Mouse (Mus musculus): ENCODE measurements around the gene Tulp4. TPM values are rescaled to one million over a fixed set of nuclear protein-coding genes. Genes with fewer than 3 reads are reported as not detected.

Tulp4 gene
- polyA plus RNA-seq, 2 experiments: 55.0 to 96.8 TPM

DNA sequence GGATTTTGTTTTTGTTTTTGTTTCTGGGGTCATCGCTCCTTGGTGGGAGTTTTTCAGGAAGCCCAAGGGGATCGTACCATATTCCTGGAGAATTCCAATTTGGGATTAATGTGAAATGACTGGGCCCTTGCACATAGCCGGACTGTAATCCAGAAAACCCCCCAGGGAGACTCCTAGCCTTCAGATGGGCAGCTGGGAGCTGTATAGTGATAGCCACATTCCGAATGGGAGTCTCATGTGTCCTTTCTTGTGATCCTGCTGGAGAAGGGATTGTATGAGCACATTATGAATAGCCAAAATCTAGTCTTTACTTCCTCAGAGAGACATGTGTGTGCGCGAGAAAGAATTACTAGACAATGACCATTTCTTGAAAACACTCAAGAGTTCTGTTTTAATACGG lies 1.9 kb downstream of the Tulp4 start:
- Histone ChIP-seq H3K4me1 (ENCODE audit: control insufficient read depth, insufficient read depth, low read length) (peaks cover 14% of the 10 kb centered on the region), H3K4me3 (replicated peaks; ENCODE audit: low read length) (peak overlapping the region; percentile 64), H3K9me3 (ENCODE audit: control insufficient read depth, low read length) (no peaks in the 10 kb centered on the region), H3K36me3 (ENCODE audit: control insufficient read depth, insufficient read depth, low read length) (peaks cover 5% of the 10 kb centered on the region; the same call in 1 of the 2 replicates), H3K27ac (replicated peaks; ENCODE audit: low read depth, low read length) (no peak overlapping the region), H3K9ac (ENCODE audit: low read depth, low read length, severe bottlenecking) (peak overlapping the region; percentile 97; the same call in 1 of the 2 replicates), H3K4me2 (replicated peaks; ENCODE audit: low read depth, low read length, severe bottlenecking) (peak overlapping the region; percentile 73), H3K27me3 (ENCODE audit: control insufficient read depth, insufficient read depth, low read length) (no peaks in the 10 kb centered on the region)
- DNase-seq (ENCODE audit: low spot score) (no peak), ATAC-seq (ENCODE audit: low FRiP score, low read depth) (no peak)
- TF ChIP-seq POLR2A (IDR thresholded peaks at IDR 0.05; ENCODE audit: borderline replicate concordance, extremely low read depth, insufficient read depth, insufficient read length): no peak
- WGBS: 53% methylated on average over 7 of the region's 7 CpGs

DNA sequence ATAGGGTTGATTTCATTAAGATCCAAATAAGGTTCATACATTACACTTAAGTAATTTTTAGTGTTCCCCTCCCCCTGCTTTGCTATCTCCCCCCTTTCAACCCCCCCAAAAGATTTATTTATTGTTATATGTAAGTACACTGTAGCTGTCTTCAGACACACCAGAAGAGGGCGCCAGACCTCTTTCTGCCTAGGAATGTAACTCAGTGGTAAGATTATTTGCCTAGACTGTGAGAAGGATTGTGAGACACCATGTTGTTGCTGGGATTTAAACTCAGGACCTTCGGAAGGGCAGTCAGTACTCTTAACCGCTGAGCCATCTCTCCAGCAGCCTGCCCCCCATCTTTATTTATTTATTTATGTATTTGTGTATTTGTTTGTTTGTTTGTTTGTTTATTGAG lies 4.7 kb downstream of the Tulp4 start:
- ATAC-seq (ENCODE audit: low FRiP score, low read depth) (no peak), DNase-seq (ENCODE audit: low spot score) (no peak)
- no peak for TF ChIP-seq POLR2A (IDR thresholded peaks at IDR 0.05; ENCODE audit: borderline replicate concordance, extremely low read depth, insufficient read depth, insufficient read length)
- Histone ChIP-seq H3K27ac (replicated peaks; ENCODE audit: low read depth, low read length) (no peak overlapping the region), H3K4me2 (replicated peaks; ENCODE audit: low read depth, low read length, severe bottlenecking) (no peak overlapping the region), H3K4me3 (replicated peaks; ENCODE audit: low read length) (no peak overlapping the region), H3K9me3 (ENCODE audit: control insufficient read depth, low read length) (no peaks in the 10 kb centered on the region), H3K27me3 (ENCODE audit: control insufficient read depth, insufficient read depth, low read length) (no peaks in the 10 kb centered on the region), H3K9ac (ENCODE audit: low read depth, low read length, severe bottlenecking) (no peak overlapping the region), H3K36me3 (ENCODE audit: control insufficient read depth, insufficient read depth, low read length) (peaks cover 11% of the 10 kb centered on the region), H3K4me1 (ENCODE audit: control insufficient read depth, insufficient read depth, low read length) (peaks cover 14% of the 10 kb centered on the region)
- WGBS: 81% methylated on average over 3 of the region's 3 CpGs

DNA sequence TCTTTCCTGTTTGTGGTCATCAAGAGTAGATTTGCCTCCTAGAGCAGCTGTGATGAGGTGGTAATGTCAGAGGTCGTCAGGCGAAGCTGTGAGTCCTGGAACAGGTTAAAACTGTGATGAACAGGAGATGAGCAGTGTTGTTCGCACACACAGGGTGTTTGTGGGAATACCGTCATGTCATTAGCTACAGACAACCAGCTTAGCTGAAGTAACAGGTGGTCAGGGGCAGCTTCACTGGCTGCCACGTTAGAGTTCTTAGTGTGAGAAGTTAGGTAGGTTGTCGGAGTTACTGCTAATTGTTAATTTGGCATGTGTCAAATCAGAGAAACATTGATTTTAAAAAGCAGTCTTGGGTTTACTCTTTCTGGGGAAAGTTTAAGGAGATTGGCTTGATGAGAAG lies 7.4 kb downstream of the Tulp4 start:
- Histone ChIP-seq H3K27me3 (ENCODE audit: control insufficient read depth, insufficient read depth, low read length) (no peaks in the 10 kb centered on the region), H3K9me3 (ENCODE audit: control insufficient read depth, low read length) (no peaks in the 10 kb centered on the region), H3K36me3 (ENCODE audit: control insufficient read depth, insufficient read depth, low read length) (peaks cover 15% of the 10 kb centered on the region), H3K4me3 (replicated peaks; ENCODE audit: low read length) (no peak overlapping the region), H3K4me2 (replicated peaks; ENCODE audit: low read depth, low read length, severe bottlenecking) (no peak overlapping the region), H3K9ac (ENCODE audit: low read depth, low read length, severe bottlenecking) (no peak overlapping the region), H3K4me1 (ENCODE audit: control insufficient read depth, insufficient read depth, low read length) (peaks cover 12% of the 10 kb centered on the region), H3K27ac (replicated peaks; ENCODE audit: low read depth, low read length) (no peak overlapping the region)
- TF ChIP-seq POLR2A (IDR thresholded peaks at IDR 0.05; ENCODE audit: borderline replicate concordance, extremely low read depth, insufficient read depth, insufficient read length): no peak
- ATAC-seq (ENCODE audit: low FRiP score, low read depth) (no peak), DNase-seq (ENCODE audit: low spot score) (no peak)
- WGBS: 84% methylated on average over 6 of the region's 6 CpGs

DNA sequence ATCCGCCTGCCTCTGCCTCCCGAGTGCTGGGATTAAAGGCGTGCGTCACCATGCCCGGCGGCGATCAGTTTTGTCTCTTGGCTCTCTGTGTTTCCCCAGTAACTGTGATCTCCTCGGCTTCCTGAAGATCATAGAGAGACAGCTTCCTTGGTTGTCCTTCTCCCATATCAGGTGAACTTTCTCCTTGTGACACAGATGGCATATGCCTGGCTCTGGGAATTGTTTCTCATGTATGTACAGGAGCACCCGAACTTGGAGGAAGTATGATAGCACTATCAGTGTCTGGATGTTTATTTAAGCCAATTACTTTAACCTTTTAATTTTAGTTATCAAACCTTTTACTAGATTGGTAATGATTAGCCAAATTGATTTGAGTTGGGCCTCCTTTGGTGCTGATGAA lies 8.8 kb downstream of the Tulp4 start:
- no peak overlapping the region for H3K27ac ChIP-seq (replicated peaks; ENCODE audit: low read depth, low read length)
- H3K4me1 ChIP-seq (ENCODE audit: control insufficient read depth, insufficient read depth, low read length): peaks cover 9% of the 10 kb centered on the region; the same call in 1 of the 2 replicates
- no peak overlapping the region for H3K9ac ChIP-seq (ENCODE audit: low read depth, low read length, severe bottlenecking)
- WGBS: 95% methylated on average over 9 of the region's 9 CpGs
- H3K27me3 ChIP-seq (ENCODE audit: control insufficient read depth, insufficient read depth, low read length): no peaks in the 10 kb centered on the region
- peaks cover 17% of the 10 kb centered on the region; the same call in 1 of the 2 replicates for H3K36me3 ChIP-seq (ENCODE audit: control insufficient read depth, insufficient read depth, low read length)
- DNase-seq (ENCODE audit: low spot score): no peak
- no peak overlapping the region for H3K4me3 ChIP-seq (replicated peaks; ENCODE audit: low read length)
- ATAC-seq (ENCODE audit: low FRiP score, low read depth): no peak
- H3K4me2 ChIP-seq (replicated peaks; ENCODE audit: low read depth, low read length, severe bottlenecking): no peak overlapping the region
- TF ChIP-seq POLR2A (IDR thresholded peaks at IDR 0.05; ENCODE audit: borderline replicate concordance, extremely low read depth, insufficient read depth, insufficient read length): no peak
- H3K9me3 ChIP-seq (ENCODE audit: control insufficient read depth, low read length): no peaks in the 10 kb centered on the region

DNA sequence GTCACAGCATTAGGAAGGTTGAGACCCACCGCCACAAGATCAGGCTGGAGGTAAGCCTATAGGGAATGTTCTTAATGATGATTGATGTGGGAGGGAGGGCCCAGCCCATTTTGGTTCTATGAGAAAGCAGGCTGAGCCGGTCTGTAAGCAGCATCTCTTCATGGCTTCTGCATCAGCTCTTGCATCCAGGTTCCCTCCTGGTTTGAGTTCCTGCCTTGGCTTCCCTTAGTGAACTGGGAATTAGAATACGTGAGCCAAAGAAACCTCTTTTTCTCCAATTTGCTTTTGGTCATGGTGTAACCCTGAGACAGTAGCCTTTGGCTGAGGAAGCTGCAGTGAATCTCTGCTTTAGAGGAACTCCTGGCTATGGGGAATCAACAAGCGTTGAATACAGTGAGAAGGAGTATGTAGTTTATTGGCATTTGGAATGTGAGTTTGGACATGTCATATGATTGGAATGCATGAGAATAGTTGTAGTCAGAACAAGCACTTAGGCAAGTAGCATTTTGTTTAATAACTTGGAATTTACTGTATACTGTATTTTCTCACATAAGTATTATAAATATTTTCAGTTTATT lies 11.0 kb downstream of the Tulp4 start:
- TF ChIP-seq POLR2A (IDR thresholded peaks at IDR 0.05; ENCODE audit: borderline replicate concordance, extremely low read depth, insufficient read depth, insufficient read length): no peak
- Histone ChIP-seq H3K9me3 (ENCODE audit: control insufficient read depth, low read length) (no peaks in the 10 kb centered on the region), H3K27me3 (ENCODE audit: control insufficient read depth, insufficient read depth, low read length) (no peaks in the 10 kb centered on the region), H3K9ac (ENCODE audit: low read depth, low read length, severe bottlenecking) (no peak overlapping the region), H3K4me1 (ENCODE audit: control insufficient read depth, insufficient read depth, low read length) (peaks cover 9% of the 10 kb centered on the region; the same call in 1 of the 2 replicates), H3K4me3 (replicated peaks; ENCODE audit: low read length) (no peak overlapping the region), H3K27ac (replicated peaks; ENCODE audit: low read depth, low read length) (0 out of 2 replicates have a peak overlapping the region, but pooled peaks have one; percentile 13), H3K36me3 (ENCODE audit: control insufficient read depth, insufficient read depth, low read length) (peaks cover 16% of the 10 kb centered on the region), H3K4me2 (replicated peaks; ENCODE audit: low read depth, low read length, severe bottlenecking) (no peak overlapping the region)
- DNase-seq (ENCODE audit: low spot score): peak; percentile 16
- WGBS: 68% methylated on average over 4 of the region's 4 CpGs
- no peak for ATAC-seq (ENCODE audit: low FRiP score, low read depth)

Measured in limb, embryonic 14.5 days (tissue).